Mouse (Mus musculus) lung, postnatal 0 days (tissue): ENCODE data around the gene Nup107. TPM values are rescaled to one million over a fixed set of nuclear protein-coding genes. Genes with fewer than 3 reads are reported as not detected.
A peak's percentile ranks its signal among the peaks of the same experiment; 100 is the strongest.

Source experiments
- ATAC-seq: fragments of 200-750 bp; cut with Nextera tagmentation; 2 replicates; pipeline ENCODE4 v1.8.0; 2017; ENCODE audit warnings: moderate library complexity
- DNase-seq: peaks from one replicate; pipeline ENCODE4 v3.0.0-alpha.2; 2016; ENCODE audit warnings: low spot score
- H3K27ac ChIP-seq: fragments of 300-500 bp; sonication (generic); 2 replicates; pipeline ENCODE4 v1.5.1; 2014; ENCODE audit warnings: antibody characterized with exemption, mild to moderate bottlenecking, low read length, mixed read lengths
- H3K27me3 ChIP-seq: fragments of 300-500 bp; sonication (generic); replicated peaks from 2 replicates; pipeline ENCODE4 v1.6.1; 2014; ENCODE audit warnings: low read length, mixed read lengths; ENCODE audit not compliant: insufficient read depth
- H3K36me3 ChIP-seq: fragments of 300-500 bp; sonication (generic); 2 replicates; pipeline ENCODE4 v1.6.1; 2014; ENCODE audit warnings: low read length, mixed read lengths; ENCODE audit not compliant: insufficient read depth
- H3K4me1 ChIP-seq: fragments of 300-500 bp; sonication (generic); 2 replicates; pipeline ENCODE4 v1.6.1; 2014; ENCODE audit warnings: antibody characterized with exemption, low read depth, low read length, mixed read lengths; ENCODE audit not compliant: insufficient read depth
- H3K4me2 ChIP-seq: fragments of 300-500 bp; sonication (generic); replicated peaks from 2 replicates; pipeline ENCODE4 v1.6.1; 2014; ENCODE audit warnings: low read depth, mild to moderate bottlenecking, low read length, moderate library complexity, mixed read lengths
- H3K4me3 ChIP-seq: fragments of 300-500 bp; sonication (generic); 2 replicates; pipeline ENCODE4 v1.5.1; 2014; ENCODE audit warnings: low read depth, low read length
- H3K9ac ChIP-seq: fragments of 300-500 bp; sonication (generic); replicated peaks from 2 replicates; pipeline ENCODE4 v1.6.1; 2014; ENCODE audit warnings: low read depth, mild to moderate bottlenecking
- H3K9me3 ChIP-seq: fragments of 300-500 bp; sonication (generic); 2 replicates; pipeline ENCODE4 v1.6.1; 2016; ENCODE audit warnings: low read length, mixed read lengths
- CTCF ChIP-seq: IDR thresholded peaks from 2 replicates; pipeline ENCODE4 v1.5.1; 2016; ENCODE audit warnings: antibody characterized with exemption, mild to moderate bottlenecking
- EP300 ChIP-seq: IDR thresholded peaks from 2 replicates; pipeline ENCODE4 v1.6.1; 2016; ENCODE audit warnings: antibody characterized with exemption, mild to moderate bottlenecking, control low read depth
- WGBS: fragments of 180-500 bp; shearing (Covaris S2); extraction: QIAGEN DNeasy Blood & Tissue Kit; methylation state at CpG from one replicate; pipeline ENCODE4 v1.1.7; 2014; 5-methylcytosine and 5-hydroxymethylcytosine counted together
- polyA plus RNA-seq: library from polyadenylated mRNA; unstranded; fragments of >200 nt; fragmentation: Nextera tagmentation; extraction: Ambion mirVana; gene quantifications from 2 replicates; pipeline ENCODE4 v1.2.1, GENCODE M21; 2015

The Nup107 gene
- 15.2 and 17.3 TPM in 2 replicates for polyA plus RNA-seq

DNA sequence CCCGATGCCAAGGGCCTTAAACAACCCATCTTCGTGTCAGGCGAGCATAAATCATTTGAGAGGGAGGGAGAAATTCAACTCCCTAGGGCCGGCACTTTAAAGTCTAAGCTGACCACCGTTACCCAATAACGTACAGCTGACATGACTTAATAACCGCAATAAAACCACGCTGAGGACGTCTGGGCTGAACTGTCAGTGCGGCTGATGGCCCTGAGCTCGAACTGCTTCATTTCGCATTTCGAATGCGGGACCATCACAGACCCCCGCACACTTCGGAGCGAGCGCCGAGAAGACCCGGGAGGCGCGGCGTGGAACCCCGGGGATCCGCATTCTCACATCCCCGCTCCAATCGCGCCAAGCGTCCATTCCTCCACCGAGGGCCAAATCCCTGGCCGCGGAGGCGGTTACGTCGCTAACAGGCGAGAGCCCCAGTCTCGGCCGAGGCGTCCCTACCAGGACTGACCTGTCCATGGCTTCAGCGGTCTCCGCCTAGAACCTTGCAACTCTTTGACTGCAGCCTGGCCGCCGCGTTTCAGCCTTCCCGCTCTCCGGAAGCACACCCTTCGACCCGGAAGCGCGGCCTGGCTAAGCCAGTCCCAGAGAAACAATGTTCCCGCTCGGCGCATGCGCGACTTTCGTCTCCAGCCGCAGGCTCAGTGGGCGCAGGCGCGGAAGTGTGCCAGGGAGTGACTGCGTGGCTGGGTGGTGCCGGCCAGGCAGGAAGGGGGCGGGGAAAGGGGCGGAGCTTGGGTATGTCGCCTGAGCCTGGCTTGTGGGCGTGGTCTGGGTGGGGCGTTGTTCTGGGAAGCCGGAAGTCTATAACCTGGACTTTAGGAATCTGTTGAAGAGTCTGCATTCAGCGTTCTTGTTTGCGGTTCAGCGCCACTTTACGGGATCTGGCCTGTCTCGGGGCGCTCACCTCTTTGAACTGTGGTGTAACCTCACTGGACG, at the start of gene Nup107:
TSS of gene Nup107 (minus strand) at position 565 of the 951 bp plus-strand sequence.
- Histone ChIP-seq H3K9me3 (no peaks in the 10 kb centered on the region), H3K27ac (peak within 1 kb of the TSS; percentile 83), H3K27me3 (no peaks in the 10 kb centered on the region), H3K4me2 (peak within 1 kb of the TSS; percentile 80), H3K4me3 (peak within 1 kb of the TSS; percentile 84), H3K36me3 (no peaks in the 10 kb centered on the region), H3K9ac (peak within 1 kb of the TSS; percentile 73), H3K4me1 (peaks cover 5% of the 10 kb centered on the region; the same call in 1 of the 2 replicates)
- ATAC-seq (peak; percentile 98), DNase-seq (peak; percentile 99)
- 0 out of 2 replicates have a peak, but pooled peaks have one; percentile 6 for TF ChIP-seq CTCF
- no peak for TF ChIP-seq EP300
- 1% methylated on average over 75 of the region's 75 CpGs for WGBS

DNA sequence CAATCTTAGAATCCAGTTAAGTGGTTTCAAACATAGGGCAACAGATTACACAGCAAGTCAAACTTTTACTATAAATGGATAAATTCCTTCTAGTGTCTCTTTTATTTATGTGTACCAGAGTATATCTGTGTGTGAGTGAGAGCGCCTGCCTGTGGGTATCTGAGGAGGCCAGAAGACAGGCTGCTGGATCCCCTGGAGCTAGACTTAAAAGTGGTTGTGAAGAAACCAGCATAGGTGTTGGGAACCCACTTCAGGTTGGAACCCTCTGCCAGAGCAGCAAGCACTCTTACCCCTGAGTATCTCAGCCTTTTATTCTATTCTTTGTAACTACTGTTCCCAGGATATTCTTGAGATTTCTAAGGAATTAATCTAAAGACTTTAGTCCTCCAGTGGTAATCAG, 49.3 kb upstream of the Nup107 start:
- no peaks in the 10 kb centered on the region for H3K9me3 ChIP-seq
- DNase-seq (no peak), ATAC-seq (no peak)
- H3K4me1 ChIP-seq, result peaks cover 11% of the 10 kb centered on the region
- H3K4me3 ChIP-seq, result no peak overlapping the region
- no peak overlapping the region for H3K27ac ChIP-seq
- H3K9ac ChIP-seq, result no peak overlapping the region
- no peaks in the 10 kb centered on the region for H3K27me3 ChIP-seq
- H3K36me3 ChIP-seq, result no peaks in the 10 kb centered on the region
- H3K4me2 ChIP-seq, result no peak overlapping the region
- WGBS, result 51% methylated on average over 1 of the region's 1 CpGs
- no peak for TF ChIP-seq CTCF
- TF ChIP-seq EP300, result no peak

DNA sequence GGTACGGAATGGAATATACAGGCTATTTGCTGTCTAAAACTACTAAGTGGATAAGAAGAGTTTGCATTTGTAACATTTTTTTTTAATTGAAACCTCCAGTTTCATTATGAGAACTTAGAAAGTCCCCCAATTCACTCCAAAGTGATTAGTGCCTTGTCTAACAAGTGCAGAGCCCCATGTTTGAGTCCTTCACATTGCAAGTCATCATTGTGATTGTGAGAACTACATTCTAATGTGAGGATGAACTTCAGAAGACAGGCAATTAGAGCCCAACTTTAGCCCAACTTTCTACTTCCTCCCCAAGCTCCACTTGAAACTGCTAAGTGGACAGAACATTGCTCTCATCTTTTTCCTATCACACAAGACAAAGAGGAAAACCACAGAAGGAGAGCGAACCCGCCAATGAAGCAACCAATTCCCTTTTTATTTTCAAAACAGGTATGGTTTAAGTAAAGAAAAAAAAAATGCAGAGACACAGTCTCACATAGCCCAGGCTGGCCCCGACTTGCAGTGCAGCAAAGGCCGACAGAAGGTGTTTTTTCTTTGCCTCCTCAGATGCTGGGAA, 48.0 kb upstream of the Nup107 start:
- Histone ChIP-seq H3K9me3 (no peaks in the 10 kb centered on the region), H3K4me2 (no peak overlapping the region), H3K9ac (no peak overlapping the region), H3K27ac (no peak overlapping the region), H3K4me1 (peaks cover 8% of the 10 kb centered on the region), H3K36me3 (no peaks in the 10 kb centered on the region), H3K27me3 (no peaks in the 10 kb centered on the region), H3K4me3 (no peak overlapping the region)
- 75% methylated on average over 5 of the region's 5 CpGs for WGBS
- ATAC-seq (no peak), DNase-seq (no peak)
- TF ChIP-seq EP300 (no peak), CTCF (no peak)

DNA sequence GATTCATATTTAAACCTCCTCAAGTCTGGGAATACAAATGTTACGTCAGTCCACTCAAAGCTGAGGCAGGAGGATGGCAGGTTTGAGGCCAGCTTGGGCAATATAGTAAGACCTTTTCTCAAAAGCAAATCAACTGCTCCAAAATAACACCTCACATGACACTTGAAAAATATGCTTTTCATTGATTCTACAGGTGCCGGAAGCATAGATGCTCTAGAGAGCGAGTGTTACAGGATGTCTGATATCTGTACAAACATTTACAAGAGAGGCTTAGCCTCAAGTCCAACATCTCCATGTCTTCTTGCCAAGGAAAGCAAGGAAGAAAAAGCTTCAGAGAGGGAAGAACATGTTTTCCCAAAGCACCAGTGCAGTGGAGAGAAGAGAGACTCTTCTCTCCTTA, 47.2 kb upstream of the Nup107 start:
- Histone ChIP-seq H3K27me3 (no peaks in the 10 kb centered on the region), H3K36me3 (no peaks in the 10 kb centered on the region), H3K4me1 (peaks cover 9% of the 10 kb centered on the region), H3K4me3 (no peak overlapping the region), H3K9me3 (no peaks in the 10 kb centered on the region), H3K27ac (no peak overlapping the region), H3K4me2 (no peak overlapping the region), H3K9ac (no peak overlapping the region)
- no peak for TF ChIP-seq EP300
- no peak for TF ChIP-seq CTCF
- WGBS, result 56% methylated on average over 3 of the region's 3 CpGs
- DNase-seq, result no peak
- no peak for ATAC-seq

DNA sequence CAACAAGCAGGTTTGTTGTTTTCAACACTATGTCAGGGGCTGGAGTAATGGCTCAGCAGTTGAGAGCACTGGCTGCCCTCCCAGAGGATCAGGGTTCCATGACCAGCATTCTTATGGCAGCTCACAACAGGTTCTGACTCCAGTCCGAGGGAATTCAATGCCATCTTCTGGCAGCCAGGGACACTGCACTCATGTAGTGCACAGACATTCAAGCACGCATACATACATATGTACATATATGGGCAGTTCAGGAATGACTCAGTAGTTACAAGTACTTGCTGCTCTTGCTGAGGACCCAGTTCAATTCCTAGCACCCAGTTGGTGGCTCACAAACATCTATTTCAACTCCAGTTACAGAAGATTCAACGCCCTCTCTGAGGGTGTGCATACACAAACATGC, 46.4 kb upstream of the Nup107 start:
- DNase-seq (peak; percentile 32), ATAC-seq (peak; percentile 26; the same call in 1 of the 2 replicates)
- Histone ChIP-seq H3K4me3 (no peak overlapping the region), H3K9ac (no peak overlapping the region), H3K27me3 (no peaks in the 10 kb centered on the region), H3K27ac (no peak overlapping the region), H3K9me3 (no peaks in the 10 kb centered on the region), H3K4me2 (no peak overlapping the region), H3K4me1 (peaks cover 12% of the 10 kb centered on the region), H3K36me3 (no peaks in the 10 kb centered on the region)
- WGBS, result 79% methylated on average over 3 of the region's 3 CpGs
- TF ChIP-seq EP300 (no peak), CTCF (peak; percentile 57)

DNA sequence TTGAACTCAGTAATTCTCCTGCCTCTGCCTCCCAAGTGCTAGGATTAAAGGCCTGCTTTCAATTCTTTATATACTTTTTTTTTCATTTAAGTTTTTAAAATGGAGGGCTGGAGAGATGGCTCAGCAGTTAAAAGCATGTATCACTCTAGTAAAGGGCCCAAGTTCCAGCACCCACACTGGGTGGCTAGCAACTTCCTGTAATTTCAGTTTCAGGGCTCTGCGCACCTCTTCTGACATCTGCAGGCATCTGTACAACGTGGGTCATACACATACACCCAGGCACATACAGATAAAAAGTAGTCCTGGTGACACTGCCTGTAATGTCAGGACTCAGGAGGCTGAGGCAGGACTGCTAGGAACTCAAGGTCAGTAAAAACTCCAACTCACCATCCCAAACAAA, 43.8 kb upstream of the Nup107 start:
- no peak overlapping the region for H3K9ac ChIP-seq
- H3K4me3 ChIP-seq, result no peak overlapping the region
- no peak for ATAC-seq
- H3K4me2 ChIP-seq, result no peak overlapping the region
- DNase-seq, result no peak
- 72% methylated on average over 2 of the region's 2 CpGs for WGBS
- no peaks in the 10 kb centered on the region for H3K36me3 ChIP-seq
- TF ChIP-seq CTCF, result no peak
- H3K9me3 ChIP-seq, result no peaks in the 10 kb centered on the region
- H3K27me3 ChIP-seq, result no peaks in the 10 kb centered on the region
- H3K4me1 ChIP-seq, result peaks cover 12% of the 10 kb centered on the region
- no peak overlapping the region for H3K27ac ChIP-seq
